Mouse (Mus musculus) hindbrain, embryonic 11.5 days (tissue): ENCODE measurements around the gene Tex35. TPM values are rescaled to one million over a fixed set of nuclear protein-coding genes. Genes with fewer than 3 reads are reported as not detected.

ENCODE experiments used
- ATAC-seq: fragments of 200-750 bp; cut with Nextera tagmentation; 2 replicates; pipeline ENCODE4 v1.8.0; 2017; ENCODE audit warnings: mild to moderate bottlenecking, moderate TSS enrichment, moderate library complexity; ENCODE audit not compliant: low FRiP score
- DNase-seq: peaks from one replicate; pipeline ENCODE4 v3.0.0-alpha.2; 2015; ENCODE audit warnings: low spot score
- H3K27ac ChIP-seq: fragments of 300-500 bp; sonication (generic); 2 replicates; pipeline ENCODE4 v1.5.1; 2014; ENCODE audit warnings: mild to moderate bottlenecking, low read depth, low read length
- H3K27me3 ChIP-seq: fragments of 300-500 bp; sonication (generic); 2 replicates; pipeline ENCODE4 v1.6.1; 2014; ENCODE audit warnings: mild to moderate bottlenecking, low read length, moderate library complexity, mixed read lengths; ENCODE audit not compliant: control insufficient read depth, insufficient read depth
- H3K36me3 ChIP-seq: fragments of 300-500 bp; sonication (generic); 2 replicates; pipeline ENCODE4 v1.6.1; 2014; ENCODE audit warnings: mild to moderate bottlenecking, low read length, moderate library complexity, mixed read lengths; ENCODE audit not compliant: control insufficient read depth, insufficient read depth
- H3K4me1 ChIP-seq: fragments of 300-500 bp; sonication (generic); replicated peaks from 2 replicates; pipeline ENCODE4 v1.6.1; 2014; ENCODE audit warnings: low read length, mixed read lengths; ENCODE audit not compliant: control insufficient read depth, insufficient read depth
- H3K4me2 ChIP-seq: fragments of 300-500 bp; sonication (generic); replicated peaks from 2 replicates; pipeline ENCODE4 v1.6.1; 2014; ENCODE audit warnings: mild to moderate bottlenecking, low read depth, low read length
- H3K4me3 ChIP-seq: fragments of 300-500 bp; sonication (generic); 2 replicates; pipeline ENCODE4 v1.5.1; 2014; ENCODE audit warnings: low read depth, low read length
- H3K9ac ChIP-seq: fragments of 300-500 bp; sonication (generic); 2 replicates; pipeline ENCODE4 v1.6.1; 2014; ENCODE audit warnings: low read depth, low read length
- H3K9me3 ChIP-seq: fragments of 300-500 bp; sonication (generic); 2 replicates; pipeline ENCODE4 v1.6.1; 2016; ENCODE audit warnings: low read length; ENCODE audit not compliant: control insufficient read depth
- WGBS: fragments of 180-500 bp; shearing (Covaris S2); extraction: QIAGEN DNeasy Blood & Tissue Kit; methylation state at CpG from one replicate; pipeline ENCODE4 v1.1.7; 2014; 5-methylcytosine and 5-hydroxymethylcytosine counted together
- polyA plus RNA-seq: library from polyadenylated mRNA; unstranded; fragments of >200 nt; fragmentation: Nextera tagmentation; extraction: Ambion mirVana; gene quantifications from 2 replicates; pipeline ENCODE4 v1.2.1, GENCODE M21; 2014

The Tex35 gene
- polyA plus RNA-seq, 1 experiment from 2014 or later, result not detected

- 72% methylated on average over 2 of the region's 2 CpGs for WGBS
- Histone ChIP-seq H3K9ac (no peak overlapping the region), H3K4me3 (no peak overlapping the region), H3K27ac (no peak overlapping the region), H3K4me2 (no peak overlapping the region), H3K27me3 (peaks cover 7% of the 10 kb centered on the region; the same call in 1 of the 2 replicates), H3K36me3 (no peaks in the 10 kb centered on the region), H3K4me1 (peaks cover 3% of the 10 kb centered on the region; the same call in 1 of the 2 replicates), H3K9me3 (no peaks in the 10 kb centered on the region)
- no peak for DNase-seq
- no peak for ATAC-seq
Observed at GRCm38 (mm10) chr1:157049886-157050285, 58.6 kb downstream of the Tex35 start.

Other genes starting within 250 kb of the Tex35 start
- gene Ralgps2, start 169.1 kb downstream of the Tex35 start, polyA plus RNA-seq, result 85.5 and 103 TPM in 2 replicates